Mouse (Mus musculus): ENCODE measurements around the gene Bmi1.

Bmi1 gene

GRCm38 (mm10) chr2:18676936-18677491, at the start of gene Bmi1:
Gene Bmi1, plus strand, starts transcription at chr2:18677018.
- DNase-seq (ENCODE audit: low spot score) = no peak

GRCm38 (mm10) chr2:18630547-18630946, 46.3 kb upstream of the Bmi1 start:
- no peak for DNase-seq (ENCODE audit: low spot score)

- DNase-seq (ENCODE audit: low spot score) = peak; percentile 55
Measured at GRCm38 (mm10) chr2:18635052-18635451, 41.8 kb upstream of the Bmi1 start.

GRCm38 (mm10) chr2:18648563-18648962, 28.3 kb upstream of the Bmi1 start:
- no peak for DNase-seq (ENCODE audit: low spot score)

GRCm38 (mm10) chr2:18654821-18655220, 22.0 kb upstream of the Bmi1 start:
- DNase-seq (ENCODE audit: low spot score) = no peak

- no peak for DNase-seq (ENCODE audit: low spot score)
Measured at GRCm38 (mm10) chr2:18664003-18664402, 12.8 kb upstream of the Bmi1 start.

GRCm38 (mm10) chr2:18671041-18671440, 5.8 kb upstream of the Bmi1 start:
- no peak for DNase-seq (ENCODE audit: low spot score)

- peak; percentile 87 for DNase-seq (ENCODE audit: low spot score)
Measured at GRCm38 (mm10) chr2:18672133-18672765, 4.6 kb upstream of the Bmi1 start, which contains the start of gene Commd3. Gene Commd3, plus strand, starts transcription at chr2:18672384.

GRCm38 (mm10) chr2:18672766-18673164, 4.1 kb upstream of the Bmi1 start:
- DNase-seq (ENCODE audit: low spot score) = no peak

GRCm38 (mm10) chr2:18673766-18674165, 3.1 kb upstream of the Bmi1 start:
- no peak for DNase-seq (ENCODE audit: low spot score)

- DNase-seq (ENCODE audit: low spot score) = no peak
Measured at GRCm38 (mm10) chr2:18674193-18674902, 2.5 kb upstream of the Bmi1 start.

GRCm38 (mm10) chr2:18675681-18676456, 949 bp upstream of the Bmi1 start:
- DNase-seq (ENCODE audit: low spot score) = no peak

- DNase-seq (ENCODE audit: low spot score) = no peak
Measured at GRCm38 (mm10) chr2:18676457-18676935, 322 bp upstream of the Bmi1 start.

- no peak for DNase-seq (ENCODE audit: low spot score)
Measured at GRCm38 (mm10) chr2:18677631-18678471, 1.0 kb downstream of the Bmi1 start.

- DNase-seq (ENCODE audit: low spot score) = no peak
Measured at GRCm38 (mm10) chr2:18679701-18680100, 2.9 kb downstream of the Bmi1 start.

GRCm38 (mm10) chr2:18680501-18680900, 3.7 kb downstream of the Bmi1 start:
- no peak for DNase-seq (ENCODE audit: low spot score)

GRCm38 (mm10) chr2:18680961-18681360, 4.1 kb downstream of the Bmi1 start:
- no peak for DNase-seq (ENCODE audit: low spot score)

GRCm38 (mm10) chr2:18684062-18684461, 7.2 kb downstream of the Bmi1 start:
- DNase-seq (ENCODE audit: low spot score) = no peak

GRCm38 (mm10) chr2:18686386-18686785, 9.6 kb downstream of the Bmi1 start:
- no peak for DNase-seq (ENCODE audit: low spot score)

- DNase-seq (ENCODE audit: low spot score) = no peak
Measured at GRCm38 (mm10) chr2:18686826-18687519, 10.2 kb downstream of the Bmi1 start.

- no peak for DNase-seq (ENCODE audit: low spot score)
Measured at GRCm38 (mm10) chr2:18687671-18688170, 10.9 kb downstream of the Bmi1 start.
